Mouse (Mus musculus): Measurements from ENCODE around the gene Cnbd2. TPM values are rescaled to one million over a fixed set of nuclear protein-coding genes. Genes with fewer than 3 reads are reported as not detected.

Cnbd2 gene
- total RNA-seq (2021), result 1 to 10 TPM in 1 of 2 experiments, under 1 TPM in 1; 0.54 to 1.1 TPM
- long read RNA-seq, experiment 1, partial matches to known transcripts, result 0 of 3 reads
- long read RNA-seq, experiment 1, other reads (novel, unspliced or antisense), result 3 of 3 reads
- long read RNA-seq, experiment 2, partial matches to known transcripts, result 0 of 2 reads
- long read RNA-seq, experiment 2, other reads (novel, unspliced or antisense), result 2 of 2 reads

GRCm38 (mm10) chr2:156312297-156312897 is at the start of gene Cnbd2, which contains the start of gene Scand1:
Cnbd2 (plus strand) TSS chr2:156312299.
Scand1 (minus strand) TSS chr2:156312704.
- DNase-seq, result peak; percentile 64 to 76
- intact Hi-C loops (cut with DNase I), result no loop called here

DNA sequence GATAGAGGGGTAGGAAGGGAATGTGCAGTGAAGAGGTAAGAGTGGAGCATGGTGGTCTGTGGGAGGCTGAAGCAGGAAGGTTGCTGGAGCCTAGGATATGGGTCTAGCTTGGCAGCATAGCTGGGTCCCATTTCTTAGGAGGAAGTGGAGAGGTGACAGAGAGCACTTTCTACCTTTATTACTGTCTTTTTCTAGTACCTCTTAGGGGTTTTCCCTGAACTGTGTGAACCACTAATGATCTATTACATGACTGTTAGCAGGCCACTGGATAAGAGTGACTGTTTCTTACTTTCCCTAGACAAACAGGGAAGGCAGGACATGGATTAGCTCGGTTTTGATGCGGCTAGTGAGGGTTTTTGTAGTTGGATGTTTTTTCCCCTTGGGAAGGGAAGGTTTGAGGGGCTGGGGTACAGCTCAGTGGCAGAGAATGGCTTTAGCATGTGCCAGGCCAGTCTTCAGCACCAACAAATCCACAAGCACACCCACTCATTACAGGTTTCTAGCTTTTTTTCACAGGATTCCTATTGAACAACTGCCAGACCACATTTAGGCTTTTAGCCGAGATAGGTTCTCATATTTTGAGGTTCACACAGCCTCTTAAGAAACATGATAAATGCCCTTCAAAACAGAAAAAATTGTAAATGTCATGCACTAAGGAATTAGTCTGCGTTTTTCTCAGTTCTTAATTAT is 48.8 kb upstream of the Cnbd2 start:
- DNase-seq, result no peak
- intact Hi-C loops (cut with DNase I), result loop anchor here (5.0 kb wide), 1 partner anchor 71 kb away; no protein-coding TSS in a partner anchor

DNA sequence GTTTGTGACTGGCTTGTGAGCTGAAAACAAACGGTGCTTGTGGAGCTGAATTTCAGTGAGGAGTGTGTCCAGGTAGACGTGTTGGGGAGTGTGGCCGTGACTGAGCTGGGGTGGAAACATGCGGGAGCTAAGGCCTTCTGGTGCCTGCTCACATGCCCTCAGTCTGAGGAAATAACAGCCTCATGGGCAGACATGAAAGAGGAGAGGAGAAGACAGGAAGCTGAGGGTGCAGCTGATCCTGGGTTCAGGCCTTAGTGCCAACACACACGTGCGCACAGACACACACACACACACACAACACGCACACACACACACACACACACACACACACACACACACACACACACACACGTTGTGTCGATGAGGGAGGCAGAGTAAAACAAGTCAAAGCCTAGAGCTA is 44.5 kb upstream of the Cnbd2 start:
- DNase-seq, result no peak
- intact Hi-C loops (cut with DNase I), result no loop called here

DNA sequence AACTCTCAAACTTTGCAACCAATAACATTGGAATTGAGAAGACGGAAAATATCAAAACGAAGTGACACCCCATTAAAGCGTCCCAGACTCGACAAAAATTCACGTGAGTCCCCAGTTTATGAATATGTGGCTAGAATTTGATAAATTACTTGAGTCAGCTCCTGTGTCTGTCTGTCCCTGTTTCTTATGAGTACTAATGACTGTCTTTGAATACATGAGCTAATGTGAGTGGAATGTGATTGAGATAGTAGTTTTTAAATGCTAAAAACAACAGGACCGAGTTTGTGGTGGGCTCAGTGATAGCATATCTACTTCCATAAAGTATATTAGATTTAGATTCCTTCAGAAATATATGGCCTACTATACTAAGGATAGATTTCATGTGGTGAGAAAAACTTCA is 39.5 kb upstream of the Cnbd2 start:
- no peak for DNase-seq
- intact Hi-C loops (cut with DNase I), result no loop called here

GRCm38 (mm10) chr2:156278226-156279017 is 33.7 kb upstream of the Cnbd2 start:
- intact Hi-C loops (cut with DNase I), result loop anchor here (2.0 to 5.0 kb wide), 4 partner anchors 81 to 316 kb away; partner anchors contain the start of genes Nfs1, Phf20 and Romo1
- peak; percentile 70 to 76 for DNase-seq

DNA sequence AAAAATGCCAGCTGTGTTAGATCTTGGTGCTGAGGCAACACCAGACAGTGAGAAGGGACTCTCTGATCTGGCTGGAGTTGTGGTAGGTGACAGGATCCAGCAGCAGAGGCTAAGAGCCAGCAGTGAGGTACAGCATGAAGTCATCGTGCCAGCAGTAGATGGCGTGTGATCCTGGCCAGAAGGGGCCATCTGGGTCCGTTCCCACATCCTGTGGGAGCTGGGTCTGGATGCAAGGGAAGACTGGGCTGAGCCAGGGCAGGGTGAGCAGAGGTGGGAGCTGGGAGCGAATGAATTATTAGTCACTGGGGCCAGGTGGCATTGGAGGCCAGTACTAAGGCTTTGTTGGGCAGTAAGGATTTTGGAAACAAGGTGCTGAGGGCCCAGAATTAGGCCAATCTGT is 30.9 kb upstream of the Cnbd2 start:
- intact Hi-C loops (cut with DNase I), result no loop called here
- no peak for DNase-seq

GRCm38 (mm10) chr2:156285161-156285560 is 26.9 kb upstream of the Cnbd2 start:
- intact Hi-C loops (cut with DNase I), result no loop called here
- DNase-seq, result no peak

- intact Hi-C loops (cut with DNase I), result no loop called here
- DNase-seq, result no peak
These were observed 25.4 kb upstream of the Cnbd2 start for GRCm38 (mm10) chr2:156286733-156287132.

- intact Hi-C loops (cut with DNase I), result no loop called here
- no peak for DNase-seq
These were observed 23.9 kb upstream of the Cnbd2 start for GRCm38 (mm10) chr2:156288222-156288621.

- intact Hi-C loops (cut with DNase I), result no loop called here
- DNase-seq, result no peak
These were observed 22.4 kb upstream of the Cnbd2 start for GRCm38 (mm10) chr2:156289552-156290160.

DNA sequence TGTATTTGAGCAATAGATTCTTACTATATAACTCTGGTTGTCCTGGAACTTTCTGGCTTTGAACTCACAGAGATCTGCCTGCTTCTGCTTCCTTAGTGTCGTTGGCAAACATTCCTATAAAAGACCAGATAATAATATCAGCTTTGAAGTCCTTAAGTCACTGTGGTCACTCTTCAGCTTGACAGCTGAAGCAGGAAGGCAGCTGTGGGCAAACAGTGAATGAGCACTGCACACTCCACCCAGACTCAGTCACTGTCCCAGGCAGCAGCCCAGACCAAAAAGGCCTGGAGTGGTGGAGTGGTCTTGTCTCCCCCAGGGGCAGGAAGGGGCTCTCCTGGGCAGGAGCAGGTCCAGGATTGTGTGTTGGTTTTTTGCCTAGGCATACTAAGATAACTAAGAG is 20.1 kb upstream of the Cnbd2 start:
- intact Hi-C loops (cut with DNase I), result no loop called here
- no peak for DNase-seq

DNA sequence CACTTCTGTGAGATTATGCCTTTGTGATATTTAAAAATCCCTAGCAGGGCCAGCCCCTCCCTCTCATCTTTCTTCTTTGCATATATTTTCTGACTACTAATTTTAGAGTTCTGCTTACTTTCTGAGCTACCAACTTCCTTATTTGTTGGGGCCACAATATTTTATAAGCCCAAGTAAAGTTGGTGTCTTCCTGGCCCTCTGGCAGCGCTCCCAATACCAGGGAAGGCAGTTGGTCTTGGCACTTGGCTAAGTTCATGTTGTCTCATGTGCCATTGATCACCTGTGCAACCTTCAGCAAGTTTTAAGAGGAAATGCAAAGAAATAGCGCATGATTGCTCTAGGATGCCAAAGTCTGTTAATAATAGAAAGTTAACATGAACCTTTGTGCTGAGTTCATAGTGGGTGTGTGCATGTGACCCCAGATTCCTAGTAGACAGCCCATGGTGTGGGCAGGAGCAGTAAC is 16.5 kb upstream of the Cnbd2 start:
- no peak for DNase-seq

GRCm38 (mm10) chr2:156296190-156296589 is 15.9 kb upstream of the Cnbd2 start:
- intact Hi-C loops (cut with DNase I), result no loop called here
- no peak for DNase-seq

More for the DNA sequence above, 16.5 kb upstream of the Cnbd2 start:
- intact Hi-C loops (cut with DNase I), result no loop called here

DNA sequence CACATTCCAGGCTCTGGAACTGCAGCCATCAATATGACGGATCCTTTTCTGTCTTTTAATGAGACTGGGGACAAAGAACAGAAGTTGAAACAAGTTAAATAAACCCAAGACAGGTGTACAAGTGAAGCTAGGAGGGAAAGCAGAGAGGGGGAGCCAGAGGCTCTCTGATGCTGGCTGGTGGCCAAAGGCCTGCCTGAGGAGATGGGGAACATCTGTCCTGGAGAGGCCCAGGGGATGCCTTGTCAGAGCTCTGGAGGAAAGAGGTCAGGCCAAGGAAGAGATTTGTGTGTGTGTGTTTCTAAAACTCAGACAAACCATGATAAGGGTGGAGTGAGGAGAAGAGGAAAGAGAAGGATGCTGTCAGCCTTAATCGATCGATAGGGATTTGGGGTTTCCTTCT is 14.4 kb upstream of the Cnbd2 start:
- DNase-seq, result no peak
- intact Hi-C loops (cut with DNase I), result no loop called here

DNA sequence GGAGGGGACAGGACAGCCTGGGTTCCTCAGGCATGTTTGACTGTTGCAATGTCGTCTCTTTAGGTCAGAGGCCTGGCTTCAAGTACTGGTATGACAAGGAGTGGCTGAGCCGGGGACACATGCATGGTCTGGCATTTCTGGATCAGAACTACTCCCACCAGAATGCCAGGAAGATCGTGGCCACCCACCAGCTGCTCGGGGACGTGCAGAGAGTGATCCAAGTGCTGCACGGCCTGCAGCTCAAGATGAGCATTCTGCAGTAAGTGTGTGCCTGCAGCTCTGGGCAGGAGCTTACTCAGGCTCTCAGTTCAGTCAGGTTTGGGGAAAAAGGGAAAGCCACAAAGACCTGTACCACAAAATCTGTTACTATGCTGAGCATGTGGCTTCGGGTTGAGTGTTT is 13.6 kb upstream of the Cnbd2 start:
- intact Hi-C loops (cut with DNase I), result no loop called here
- no peak for DNase-seq

- intact Hi-C loops (cut with DNase I), result no loop called here
These were observed 10.0 kb upstream of the Cnbd2 start for GRCm38 (mm10) chr2:156302063-156302462.

DNA sequence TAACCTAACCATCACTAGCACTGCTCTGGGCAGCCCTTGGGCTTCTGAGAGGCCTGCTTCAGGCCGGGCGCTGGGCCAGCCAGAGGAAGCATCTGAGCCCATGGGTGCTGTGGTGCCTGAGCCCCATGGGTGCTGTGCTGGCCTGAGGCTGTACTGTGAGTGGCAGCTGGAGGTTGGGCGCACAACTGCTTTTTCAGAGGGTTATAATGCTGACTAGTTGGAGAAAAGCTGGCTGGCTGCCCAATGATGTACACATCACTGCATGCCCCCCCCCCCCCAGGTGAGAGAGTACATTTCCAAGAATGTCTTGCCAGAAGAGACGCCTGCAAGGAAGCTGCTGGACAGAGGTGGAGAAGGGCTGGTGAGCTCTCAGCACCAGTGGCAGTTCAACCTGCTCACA is 7.7 kb upstream of the Cnbd2 start:
- DNase-seq, result no peak
- intact Hi-C loops (cut with DNase I), result no loop called here

More at GRCm38 (mm10) chr2:156302063-156302462, 10.0 kb upstream of the Cnbd2 start:
- no peak for DNase-seq

- no peak for DNase-seq
- intact Hi-C loops (cut with DNase I), result no loop called here
These were observed 6.3 kb upstream of the Cnbd2 start for GRCm38 (mm10) chr2:156305818-156306217.

DNA sequence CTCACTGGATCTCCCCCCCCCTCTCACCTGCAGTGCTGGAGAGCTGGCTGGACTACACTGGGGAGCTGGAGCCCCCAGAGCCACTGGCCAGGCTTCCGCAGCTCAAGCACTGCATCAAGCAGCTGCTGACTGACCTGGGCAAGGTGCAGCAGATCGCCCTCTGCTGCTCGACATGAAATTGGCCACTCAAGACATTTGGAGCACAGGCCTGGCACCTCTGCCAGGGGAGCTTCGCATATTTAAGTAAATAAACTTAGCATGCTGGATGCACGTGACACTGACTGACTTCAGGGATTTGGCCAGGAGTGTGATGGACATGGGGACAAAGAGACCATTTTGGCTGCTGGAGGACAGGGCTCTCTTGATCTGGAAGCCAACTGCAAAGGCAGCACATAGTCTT is 4.8 kb upstream of the Cnbd2 start:
- intact Hi-C loops (cut with DNase I), result no loop called here
- DNase-seq, result no peak

GRCm38 (mm10) chr2:156309948-156310347 is 2.2 kb upstream of the Cnbd2 start:
- no peak for DNase-seq
- intact Hi-C loops (cut with DNase I), result no loop called here

All from gastrocnemius, postnatal 36 days (tissue).